Mouse (Mus musculus): ENCODE data around the gene Slc12a1. TPM values are rescaled to one million over a fixed set of nuclear protein-coding genes. Genes with fewer than 3 reads are reported as not detected.

Gene Slc12a1
- total RNA-seq, 1 experiment from 2014 or later = not detected

DNA sequence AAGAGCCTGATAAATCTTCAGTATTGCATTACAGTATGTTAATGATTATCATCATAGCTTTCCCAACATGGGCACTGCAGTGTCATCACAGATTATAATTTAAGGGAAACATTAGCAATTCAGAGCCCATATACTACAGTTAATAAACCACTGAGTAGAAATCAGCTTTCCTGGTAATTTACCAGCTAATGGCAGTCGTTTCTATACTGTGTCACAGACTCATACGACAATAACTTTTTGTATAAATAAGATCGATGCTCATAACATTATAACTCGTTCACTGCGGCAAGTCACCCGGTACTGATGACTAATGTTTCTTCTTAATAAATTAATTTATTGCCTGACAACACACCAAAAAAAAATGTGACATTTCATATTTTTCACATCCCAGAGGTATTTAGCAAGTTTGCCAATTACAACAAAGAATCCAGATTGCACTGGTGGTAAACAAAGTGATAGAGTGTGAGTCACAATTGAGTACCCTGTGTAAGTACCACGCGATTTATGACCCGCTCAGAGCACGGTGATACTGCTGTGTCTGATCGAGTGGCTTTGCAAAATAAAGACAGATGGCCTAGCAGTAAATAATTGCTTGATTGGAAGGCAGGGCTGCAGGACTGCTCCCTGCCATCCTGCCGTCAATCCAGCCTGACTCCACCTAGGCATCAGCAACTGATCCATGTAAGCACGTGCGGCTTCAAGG, 56.7 kb downstream of the Slc12a1 start:
- no peak for DNase-seq

DNA sequence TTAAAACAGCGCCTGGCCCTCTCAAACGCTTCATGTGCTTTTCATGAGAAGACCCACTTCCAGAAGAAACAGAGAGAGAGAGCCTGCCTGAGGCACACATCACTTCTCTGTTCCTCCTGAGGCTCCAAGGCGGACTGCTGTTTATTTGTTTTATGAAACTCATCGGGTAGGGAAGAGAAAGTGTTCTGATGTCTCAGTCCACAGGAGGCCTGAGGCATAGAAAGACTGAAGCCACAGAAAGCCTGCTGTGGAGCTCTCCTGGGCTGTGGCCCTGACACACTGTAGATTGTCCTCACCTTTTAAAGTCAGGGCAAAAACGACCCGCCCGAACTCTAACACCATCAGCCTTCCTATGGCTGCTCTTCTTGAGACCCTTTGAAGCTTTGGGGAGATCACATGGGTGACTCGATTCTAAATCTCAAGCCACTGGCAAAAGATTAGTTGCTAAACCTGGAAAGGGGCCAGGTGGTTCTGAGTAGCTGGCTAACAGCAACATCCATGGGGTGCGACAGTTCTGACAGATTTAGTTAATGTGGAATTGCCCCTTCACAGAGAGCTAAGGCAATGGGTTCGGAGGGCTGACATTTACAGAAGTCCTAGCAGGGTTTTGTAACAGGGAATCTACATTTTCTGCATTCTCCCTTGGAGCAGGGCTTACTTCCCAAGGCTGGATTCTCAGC, 59.7 kb downstream of the Slc12a1 start:
- DNase-seq = peak; percentile 26

DNA sequence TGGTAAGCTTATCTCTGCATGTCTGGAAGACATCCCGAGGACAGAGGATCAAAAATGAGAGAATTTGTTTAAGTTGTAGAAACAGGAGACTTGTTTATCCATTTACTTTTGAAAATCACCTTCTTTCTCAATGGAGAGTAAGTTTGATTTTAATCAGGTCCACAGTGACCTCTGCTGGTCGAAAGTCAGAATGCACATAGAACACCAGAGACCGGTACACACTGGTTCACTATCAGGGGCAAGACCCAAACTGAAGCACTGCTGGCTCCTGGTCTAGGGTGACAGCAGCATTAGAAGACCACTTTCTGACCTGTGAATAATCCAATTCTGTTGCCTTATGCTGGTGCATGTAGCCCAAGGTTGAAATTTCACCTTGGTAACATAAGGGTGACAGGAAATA, 62.3 kb downstream of the Slc12a1 start:
- DNase-seq = peak; percentile 75

DNA sequence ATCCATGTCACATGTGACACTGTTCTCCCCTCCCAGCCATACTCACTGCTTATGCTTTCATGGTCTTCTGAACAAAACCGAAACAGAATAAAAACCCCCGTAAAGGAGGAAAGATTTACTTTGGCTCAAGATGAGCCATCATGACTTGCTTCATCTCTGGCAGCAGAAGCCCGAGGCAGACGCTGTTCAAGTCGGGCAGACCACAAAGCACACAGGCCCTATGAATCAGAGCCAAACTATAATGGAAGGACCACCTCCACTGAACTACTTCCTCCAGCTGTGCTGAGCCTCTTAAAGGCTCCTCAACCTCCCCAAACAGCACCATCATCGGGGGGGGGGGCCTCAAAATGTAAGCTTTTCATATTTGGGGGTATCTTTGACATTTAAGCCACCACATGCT, 65.0 kb downstream of the Slc12a1 start:
- no peak for DNase-seq

DNA sequence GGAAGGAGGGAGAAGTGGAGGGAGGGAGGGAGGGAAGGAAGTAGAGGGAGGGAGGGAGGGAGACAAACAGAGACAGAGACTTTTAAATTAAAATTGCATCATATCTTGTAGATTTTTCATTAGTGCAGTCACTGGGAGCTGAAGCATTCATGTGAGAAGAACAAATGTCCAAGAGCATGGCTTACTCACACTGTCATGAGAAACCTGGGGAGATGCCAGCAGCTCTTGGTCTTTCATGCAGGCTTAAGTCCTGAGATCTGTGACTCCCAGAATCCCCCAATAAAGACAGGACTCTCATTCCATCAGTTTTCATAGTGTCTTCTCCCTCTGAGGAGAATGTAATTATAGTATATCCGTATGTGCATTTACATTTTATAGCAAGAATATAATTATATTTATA, 66.3 kb downstream of the Slc12a1 start:
- no peak for DNase-seq

DNA sequence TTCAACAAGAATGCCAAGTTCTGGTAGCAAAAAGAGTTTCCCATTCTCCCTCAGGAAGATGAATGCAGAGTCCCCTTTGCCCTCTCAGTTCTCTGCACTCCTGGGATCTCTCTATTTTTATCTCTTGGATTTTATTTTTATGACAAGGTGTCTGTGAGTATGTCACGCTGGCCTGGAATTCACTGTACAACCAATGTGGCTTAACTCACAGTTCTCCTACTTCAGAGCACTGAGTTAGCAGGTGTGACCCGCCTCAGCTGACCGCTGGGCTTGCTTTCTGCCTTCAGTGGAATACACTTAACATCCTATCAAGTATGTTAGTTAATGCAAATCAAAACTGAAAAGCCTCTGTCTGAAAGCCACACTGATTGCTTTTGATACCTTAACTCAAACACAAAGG, 67.0 kb downstream of the Slc12a1 start:
- no peak for DNase-seq

DNA sequence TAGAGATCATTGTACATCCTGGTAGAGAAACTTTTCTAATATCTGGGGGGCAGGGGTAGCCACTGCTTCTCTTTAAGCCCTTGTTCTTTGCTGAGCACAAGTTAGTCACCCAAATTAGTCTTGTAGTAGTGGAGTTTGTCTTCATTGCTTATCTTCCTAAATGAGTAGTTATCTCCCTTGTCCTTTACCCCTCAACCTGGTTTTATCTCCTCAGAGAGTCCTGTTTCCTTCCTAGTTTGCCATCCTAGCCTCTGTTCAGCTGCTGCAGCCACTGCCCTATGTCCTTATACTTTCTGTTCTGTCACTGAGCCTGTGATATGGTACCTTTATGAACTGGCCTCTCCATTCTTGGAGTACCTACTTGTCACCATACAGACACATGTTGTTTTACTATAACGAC, 69.4 kb downstream of the Slc12a1 start:
- no peak for DNase-seq

DNA sequence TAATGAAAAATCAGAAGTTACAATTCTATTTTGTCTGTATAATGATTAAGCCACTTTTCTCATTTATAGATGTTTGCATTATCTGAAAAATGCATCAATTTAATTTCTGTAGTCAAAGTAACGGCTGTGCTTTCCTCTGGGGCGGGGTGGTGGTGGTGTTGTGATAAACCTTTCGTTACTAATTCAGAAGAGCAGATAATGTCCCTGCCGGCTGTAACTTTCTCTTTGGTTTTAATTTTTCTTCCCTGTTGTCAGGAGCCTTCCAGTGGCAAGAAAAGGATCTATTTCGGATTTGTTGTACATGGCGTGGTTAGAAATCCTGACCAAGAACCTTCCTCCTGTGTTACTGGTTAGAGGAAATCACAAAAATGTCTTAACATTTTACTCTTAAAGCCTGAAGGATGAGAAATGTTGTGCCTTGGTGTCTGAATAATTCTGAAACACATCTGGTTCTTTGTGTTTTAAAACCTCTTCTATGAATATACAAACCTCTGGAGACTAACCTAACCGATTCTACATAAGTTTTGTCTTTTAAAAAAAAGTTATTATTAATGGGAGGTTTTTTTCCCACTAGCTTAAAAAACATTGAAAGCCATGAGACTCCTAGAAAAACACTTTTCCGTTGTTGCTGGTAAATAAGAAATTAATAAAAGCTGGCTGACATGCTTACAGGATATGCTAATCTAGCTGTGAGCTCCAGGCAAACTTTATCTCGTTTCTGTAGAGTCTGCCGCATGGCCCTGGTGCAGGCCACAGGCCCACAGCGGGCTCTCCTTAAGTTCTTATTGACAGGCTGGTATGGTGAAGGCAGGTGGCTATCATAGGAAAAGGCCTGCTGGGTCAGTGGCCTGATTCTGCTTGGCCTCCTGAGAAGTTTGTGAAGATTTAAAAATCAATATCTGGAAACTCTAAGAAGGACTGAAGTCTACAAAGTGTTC, 76.4 kb downstream of the Slc12a1 start:
- DNase-seq = no peak

DNA sequence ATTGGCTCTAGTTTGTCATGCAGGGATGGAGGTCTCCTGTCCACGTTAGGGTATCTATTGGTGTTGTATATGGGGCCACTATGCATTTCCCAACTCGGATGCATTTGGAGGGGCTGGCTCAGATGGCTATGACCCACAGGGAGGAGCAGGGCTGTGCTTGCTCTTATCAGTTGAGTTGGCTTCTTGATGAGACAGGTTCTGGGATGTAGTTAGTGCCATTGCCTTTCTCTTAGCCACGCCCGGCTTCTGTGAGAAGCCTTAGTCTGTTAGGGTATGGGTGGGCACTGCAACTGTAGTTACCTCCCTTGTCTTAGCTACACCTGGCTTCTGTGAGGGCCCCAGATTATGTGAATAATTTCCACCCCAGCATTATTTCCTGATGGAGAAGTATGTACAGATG, 79.9 kb downstream of the Slc12a1 start:
- no peak for DNase-seq

DNA sequence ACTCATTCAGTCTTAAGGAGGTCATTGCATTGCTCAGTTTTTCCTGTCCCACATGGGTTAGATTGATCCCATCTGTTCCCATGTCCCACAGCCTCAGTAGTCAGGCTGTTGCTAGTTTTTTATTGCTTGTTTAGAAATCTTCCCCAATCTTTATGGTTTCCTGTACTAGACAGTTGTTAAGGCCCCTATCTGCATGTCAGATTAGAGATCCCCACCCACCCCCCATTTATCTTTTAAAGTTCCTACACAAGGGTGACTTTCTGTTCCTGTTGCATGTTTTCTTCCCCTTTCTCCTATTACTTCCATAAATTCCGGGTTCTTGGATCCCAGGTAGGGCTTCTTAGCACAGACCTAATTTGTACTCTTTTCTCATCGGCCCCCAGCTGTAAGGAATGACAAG, 81.2 kb downstream of the Slc12a1 start:
- DNase-seq = no peak

DNA sequence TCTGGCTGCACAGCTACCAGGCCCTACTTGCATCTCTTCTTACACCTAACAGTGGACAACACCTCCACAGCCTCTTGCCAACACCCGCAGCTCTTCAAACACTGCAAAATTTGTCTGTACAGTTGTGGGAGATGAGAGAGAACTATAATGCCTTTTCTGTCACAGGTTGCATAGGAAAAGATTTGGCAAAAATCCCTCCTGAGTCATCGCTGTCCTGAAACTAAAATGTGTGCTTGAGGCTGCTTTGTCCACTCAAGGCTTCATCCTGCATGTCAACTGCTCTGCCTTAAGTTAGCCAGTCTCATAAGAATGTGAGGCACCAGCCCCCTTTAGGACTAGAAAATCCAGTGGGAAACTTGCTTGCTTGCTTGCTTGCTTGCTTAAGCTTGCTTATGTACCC, 81.7 kb downstream of the Slc12a1 start:
- no peak for DNase-seq

DNA sequence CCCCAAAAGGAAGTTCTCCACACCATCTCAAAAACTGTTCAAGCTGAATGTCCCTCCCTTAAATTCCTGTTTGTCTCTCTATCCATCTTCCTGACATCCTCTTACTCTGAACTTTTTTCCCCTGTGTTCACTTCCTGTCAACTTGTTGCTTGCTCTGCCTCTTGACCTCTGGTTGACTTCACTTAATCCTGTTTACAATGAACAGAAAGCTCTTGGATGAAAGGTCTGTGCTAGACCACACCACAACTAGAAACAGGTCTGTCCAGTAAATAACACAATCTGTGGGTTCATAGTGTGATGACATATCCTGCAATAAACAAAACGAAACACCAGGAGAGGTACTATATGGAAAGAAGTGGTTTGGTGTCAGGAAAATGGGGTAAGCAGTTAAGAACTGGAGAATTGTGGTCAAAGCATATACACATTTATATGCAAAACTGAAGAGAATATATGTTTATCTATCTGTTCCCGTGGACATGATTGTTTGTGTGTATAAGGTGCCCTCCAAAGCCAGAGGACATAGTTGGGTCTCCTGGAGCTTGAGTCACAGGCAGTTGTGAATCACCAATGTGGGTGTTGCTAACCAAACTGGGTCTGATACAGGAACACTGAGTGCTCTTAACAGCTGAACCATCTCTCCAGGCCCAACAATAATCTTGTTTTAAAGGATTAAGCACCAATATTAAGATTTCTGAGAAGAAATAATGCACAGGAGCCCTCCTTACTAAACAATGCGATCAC, 93.4 kb downstream of the Slc12a1 start:
- no peak for DNase-seq

DNA sequence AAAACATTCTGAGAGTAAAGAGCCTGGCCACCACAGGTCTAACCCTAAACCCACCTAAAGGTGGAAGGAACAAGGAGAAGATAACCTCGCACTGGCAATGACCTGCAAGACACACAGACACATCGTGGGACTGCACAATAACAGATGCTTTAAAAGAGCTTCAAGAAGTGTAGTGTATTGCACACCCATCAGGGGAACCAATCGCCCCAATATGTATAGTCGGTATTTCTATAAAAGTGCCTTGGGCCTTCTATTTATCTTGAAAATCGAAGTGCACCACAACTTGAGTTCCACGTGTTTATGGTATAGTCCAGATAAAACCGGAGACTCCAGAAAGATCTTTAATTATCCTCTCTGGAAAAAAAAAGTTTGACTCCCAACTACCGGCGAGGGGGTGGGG, 94.4 kb downstream of the Slc12a1 start:
- no peak for DNase-seq

DNA sequence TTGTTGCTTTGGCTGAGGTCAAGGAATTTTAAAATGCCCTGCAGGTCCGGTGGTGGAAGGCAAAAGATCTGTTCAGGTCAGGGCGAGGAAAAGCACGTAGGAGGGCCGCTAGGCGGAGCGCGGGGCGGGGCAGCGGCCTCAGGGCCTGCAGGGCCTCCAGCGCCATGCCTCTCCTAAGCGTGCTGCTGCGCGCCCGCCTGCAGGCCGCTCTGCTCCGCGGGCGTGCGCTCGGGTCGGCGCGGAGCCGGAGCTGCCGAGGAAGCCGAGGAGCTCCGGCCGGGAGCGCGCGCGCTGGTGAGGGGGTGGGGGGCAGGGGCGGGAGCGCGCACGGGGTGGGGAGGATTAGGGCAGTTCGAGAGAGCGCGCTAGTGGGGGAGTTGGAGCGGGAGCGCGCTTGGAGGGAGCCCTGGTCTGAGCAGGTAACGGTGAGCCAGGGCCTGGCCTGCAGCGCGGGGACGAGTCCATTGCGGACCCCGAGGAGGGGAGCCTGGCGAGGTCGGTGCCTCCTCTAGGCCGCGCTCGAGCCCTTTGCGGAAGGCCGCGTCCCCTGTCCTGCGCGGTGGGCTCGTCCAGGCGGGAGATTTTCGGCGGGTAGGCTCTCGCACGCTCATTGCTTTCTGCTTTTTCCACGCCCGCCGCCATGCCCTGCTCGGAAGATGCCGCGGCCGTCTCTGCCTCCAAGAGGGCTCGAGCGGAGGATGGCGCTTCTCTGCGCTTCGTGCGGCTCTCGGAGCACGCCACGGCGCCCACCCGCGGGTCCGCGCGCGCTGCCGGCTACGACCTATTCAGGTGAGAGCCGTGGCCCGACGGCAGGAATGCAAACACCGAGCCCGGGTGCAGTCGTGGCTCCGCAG, 95.0 kb downstream of the Slc12a1 start, which contains the start of gene Dut:
Gene Dut, plus strand, starts transcription at position 83 of the 854 bp plus-strand sequence.
- DNase-seq = peak; percentile 96

DNA sequence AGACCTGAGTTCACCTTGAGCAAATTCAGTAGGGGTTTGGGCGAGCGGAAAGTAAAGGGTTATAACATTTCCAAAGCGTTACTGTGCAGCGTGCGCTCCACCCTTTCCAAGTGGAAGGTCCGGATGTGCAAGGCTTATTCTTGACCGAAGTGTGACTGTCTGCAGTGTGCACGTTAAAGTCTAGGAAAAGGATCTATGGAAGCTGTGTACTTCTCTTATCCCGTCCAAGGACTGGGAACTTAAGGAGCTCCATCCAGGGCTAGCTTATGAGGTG, 95.6 kb downstream of the Slc12a1 start:
- no peak for DNase-seq

DNA sequence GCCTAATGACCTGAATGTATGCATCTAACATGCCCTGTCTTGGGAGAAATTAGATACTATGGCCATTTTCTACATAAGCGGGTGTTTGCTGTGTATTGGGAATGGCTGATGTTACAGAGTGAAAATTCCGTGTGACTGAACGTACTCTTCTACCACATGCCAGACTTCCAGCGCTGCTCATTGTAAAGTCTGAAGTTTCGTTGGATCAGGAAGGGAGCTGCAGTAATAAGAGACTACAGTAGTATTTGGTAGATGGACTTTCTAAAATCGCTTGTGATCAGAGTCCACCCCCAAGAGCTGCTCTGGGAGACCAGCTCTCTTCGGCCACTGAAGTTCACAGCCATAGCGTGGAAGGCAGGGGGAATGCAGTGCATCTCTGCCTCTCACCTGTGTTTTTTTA, 96.0 kb downstream of the Slc12a1 start:
- DNase-seq = no peak

DNA sequence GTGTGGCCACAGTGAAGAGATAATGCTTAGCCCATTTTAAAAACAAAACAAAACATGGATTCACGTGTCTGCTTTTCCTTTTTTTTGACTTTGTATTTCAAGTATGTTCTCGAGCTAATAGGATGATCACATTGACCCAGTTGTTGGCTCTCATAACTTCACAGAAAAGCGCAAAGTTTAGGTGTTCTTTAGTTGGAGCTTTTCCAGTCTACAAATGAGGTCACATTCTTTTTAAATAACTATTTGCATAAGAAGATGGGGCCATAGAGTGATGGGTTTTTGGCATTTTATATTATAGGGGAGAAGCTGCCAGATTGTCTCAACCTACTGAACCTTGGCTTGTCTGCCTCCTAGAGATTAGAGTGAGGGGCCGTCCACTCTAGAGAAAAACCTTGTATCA, 97.0 kb downstream of the Slc12a1 start:
- no peak for DNase-seq

DNA sequence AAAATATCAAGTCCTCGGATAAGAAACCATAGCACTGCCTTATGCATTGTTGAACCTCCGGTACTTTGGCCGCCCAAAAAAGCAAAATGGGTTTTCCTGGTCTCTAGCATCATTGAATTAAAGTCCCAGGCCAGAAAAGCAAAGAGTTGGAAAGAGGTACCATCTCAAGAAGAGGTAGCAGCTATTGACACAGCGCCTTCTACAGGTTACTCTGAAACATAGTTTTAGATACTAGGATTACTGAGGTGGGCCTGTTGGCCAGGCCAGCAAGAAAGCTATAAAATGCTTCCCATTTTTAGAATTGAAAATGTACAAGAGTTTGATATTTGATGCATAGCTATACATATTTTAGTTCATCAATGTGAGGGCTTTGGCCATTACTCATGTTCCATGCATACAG, 97.6 kb downstream of the Slc12a1 start:
- no peak for DNase-seq

DNA sequence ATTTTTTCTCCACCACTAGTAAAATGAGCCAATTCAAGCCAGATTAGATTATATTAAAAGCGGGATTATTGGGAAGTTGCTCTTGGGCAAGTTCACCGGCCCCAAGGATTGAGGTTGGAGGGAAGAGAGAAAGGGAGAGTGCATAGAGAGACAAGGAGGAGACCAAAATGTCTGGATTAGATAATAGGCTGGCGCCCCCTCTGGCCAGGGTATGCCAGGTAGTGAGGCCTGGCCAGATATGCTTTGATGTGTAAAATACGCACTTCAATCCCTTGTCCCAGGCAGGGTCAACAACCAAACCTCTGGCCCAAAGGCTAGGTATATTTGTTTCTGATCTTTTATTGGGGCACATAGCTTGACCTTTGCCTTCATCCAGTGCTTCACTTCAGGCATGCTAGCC, 99.5 kb downstream of the Slc12a1 start:
- DNase-seq = peak; percentile 24

DNA sequence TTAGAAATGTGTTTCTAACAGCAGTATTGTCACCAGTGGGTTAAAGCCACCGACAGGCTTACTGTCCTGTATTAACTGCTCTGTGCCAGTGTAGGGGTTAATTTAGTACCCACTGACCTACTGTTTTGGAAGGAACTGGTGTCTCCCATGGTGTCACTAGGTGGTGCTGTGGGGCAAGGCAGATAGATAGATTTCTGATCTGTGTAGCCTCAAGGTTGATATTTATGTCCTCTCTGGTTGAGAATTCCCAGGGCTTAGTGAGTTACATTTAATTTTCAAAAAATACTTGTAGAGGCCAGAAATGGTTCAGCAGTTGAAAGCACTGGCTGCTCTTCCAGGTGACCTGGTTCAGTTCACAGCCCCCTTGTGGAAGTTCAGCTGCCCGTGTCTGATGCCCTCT, 100.0 kb downstream of the Slc12a1 start:
- DNase-seq = peak; percentile 68

DNA sequence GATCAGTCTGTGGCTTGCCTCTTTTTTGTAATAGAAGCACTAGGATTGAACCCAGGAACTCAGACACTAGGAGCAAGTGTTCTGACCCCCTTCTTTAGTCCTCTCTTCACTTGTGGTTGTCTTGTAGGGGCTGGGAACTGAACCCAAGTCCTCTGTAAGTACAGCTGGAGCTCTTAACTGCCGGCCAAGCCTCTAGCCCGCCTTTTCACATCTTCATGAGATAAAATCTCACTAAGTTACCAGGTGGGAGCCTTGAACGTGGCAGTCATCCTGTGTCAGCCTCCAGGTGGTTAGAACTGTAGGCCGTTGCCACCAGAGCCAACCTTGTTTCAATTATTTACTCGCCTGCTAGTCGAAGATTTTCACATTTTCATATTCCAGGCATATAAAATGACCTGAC, 101.4 kb downstream of the Slc12a1 start:
- DNase-seq = no peak

DNA sequence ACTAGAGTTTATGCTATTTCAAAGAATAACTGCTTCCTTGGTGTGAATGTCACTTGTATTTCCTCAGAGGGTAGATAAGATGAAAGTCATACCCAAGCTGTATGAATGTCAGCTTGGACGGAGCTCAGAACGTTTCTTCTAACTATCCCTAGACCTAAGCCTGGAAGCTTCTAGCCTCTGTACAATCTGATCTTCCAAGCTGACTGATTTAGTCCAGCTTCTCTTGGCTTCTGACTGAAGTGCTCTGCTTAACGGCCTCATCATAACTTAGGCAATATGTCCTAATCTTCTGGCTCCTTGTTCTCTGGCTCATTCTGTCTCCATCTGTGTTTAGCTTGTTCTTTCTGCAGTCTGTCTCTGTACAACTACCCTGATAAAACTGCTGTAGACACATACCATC, 102.3 kb downstream of the Slc12a1 start:
- no peak for DNase-seq

Measured in adrenal gland, postnatal 14 days (tissue).